Mouse (Mus musculus) naive thymus-derived CD4-positive, alpha-beta T cell, adult 2 months (primary cell): ENCODE measurements around the gene Omt2a.
"Not testable (repeated sequence)": the region's sequence is repeated elsewhere in the genome, so short reads cannot be mapped to it uniquely, and the experiment has no call there.

ENCODE experiments used
- DNase-seq: peaks from one replicate; pipeline ENCODE4 v3.0.0-alpha.2; 2011; ENCODE audit warnings: low read depth

Gene Omt2a

GRCm38 (mm10) chr9:78314696-78315095, at the start of gene Omt2a:
Gene Omt2a (minus strand): TSS chr9:78314796.
- no peak for DNase-seq

- DNase-seq, result peak; percentile 17
Observed at GRCm38 (mm10) chr9:78363374-78363773, 48.8 kb upstream of the Omt2a start.

- no peak for DNase-seq
Observed at GRCm38 (mm10) chr9:78360484-78360872, 45.9 kb upstream of the Omt2a start.

GRCm38 (mm10) chr9:78359750-78360483, 45.3 kb upstream of the Omt2a start:
- no peak for DNase-seq

- DNase-seq, result peak; percentile 69
Observed at GRCm38 (mm10) chr9:78358053-78358452, 43.5 kb upstream of the Omt2a start.

GRCm38 (mm10) chr9:78355611-78356010, 41.0 kb upstream of the Omt2a start, which contains the start of gene Gsta2:
Gene Gsta2 (minus strand): TSS chr9:78355788.
- no peak for DNase-seq

GRCm38 (mm10) chr9:78354665-78355578, 40.3 kb upstream of the Omt2a start:
- no peak for DNase-seq

- no peak for DNase-seq
Observed at GRCm38 (mm10) chr9:78351504-78352220, 37.1 kb upstream of the Omt2a start.

- not testable (repeated sequence) for DNase-seq
Observed at GRCm38 (mm10) chr9:78350007-78350406, 35.4 kb upstream of the Omt2a start.

GRCm38 (mm10) chr9:78349141-78349540, 34.5 kb upstream of the Omt2a start:
- DNase-seq, result not testable (repeated sequence)

- not testable (repeated sequence) for DNase-seq
Observed at GRCm38 (mm10) chr9:78348206-78349004, 33.8 kb upstream of the Omt2a start.

GRCm38 (mm10) chr9:78347004-78347403, 32.4 kb upstream of the Omt2a start:
- no peak for DNase-seq

GRCm38 (mm10) chr9:78345235-78345634, 30.6 kb upstream of the Omt2a start:
- not testable (repeated sequence) for DNase-seq

GRCm38 (mm10) chr9:78343055-78343454, 28.5 kb upstream of the Omt2a start:
- DNase-seq, result not testable (repeated sequence)

GRCm38 (mm10) chr9:78342494-78342893, 27.9 kb upstream of the Omt2a start:
- not testable (repeated sequence) for DNase-seq

- peak; percentile 48 for DNase-seq
Observed at GRCm38 (mm10) chr9:78340324-78340723, 25.7 kb upstream of the Omt2a start.

- not testable (repeated sequence) for DNase-seq
Observed at GRCm38 (mm10) chr9:78337050-78337449, 22.5 kb upstream of the Omt2a start.

- not testable (repeated sequence) for DNase-seq
Observed at GRCm38 (mm10) chr9:78327289-78327688, 12.7 kb upstream of the Omt2a start, which contains the start of gene Omt2b. Gene Omt2b (plus strand): TSS chr9:78327589.

GRCm38 (mm10) chr9:78319499-78319898, 4.9 kb upstream of the Omt2a start:
- DNase-seq, result peak; percentile 2

GRCm38 (mm10) chr9:78308122-78308521, 6.5 kb downstream of the Omt2a start:
- DNase-seq, result not testable (repeated sequence)

GRCm38 (mm10) chr9:78299143-78299542, 15.5 kb downstream of the Omt2a start:
- not testable (repeated sequence) for DNase-seq
